Mouse (Mus musculus) hindbrain, embryonic 12.5 days (tissue): Measurements from ENCODE around the gene Ube2e1. TPM values are rescaled to one million over a fixed set of nuclear protein-coding genes. Genes with fewer than 3 reads are reported as not detected.
A peak's percentile ranks its signal among the peaks of the same experiment; 100 is the strongest.
"Not testable (repeated sequence)": the region's sequence is repeated elsewhere in the genome, so short reads cannot be mapped to it uniquely, and the experiment has no call there.

Experiments
- ATAC-seq: fragments of 200-750 bp; cut with Nextera tagmentation; 2 replicates; pipeline ENCODE4 v1.8.0; 2017; ENCODE audit warnings: moderate TSS enrichment; ENCODE audit not compliant: low FRiP score
- H3K27ac ChIP-seq: fragments of 300-500 bp; sonication (generic); 2 replicates; pipeline ENCODE4 v1.5.1; 2016; ENCODE audit warnings: mild to moderate bottlenecking
- H3K27me3 ChIP-seq: fragments of 300-500 bp; sonication (generic); 2 replicates; pipeline ENCODE4 v1.6.1; 2016; ENCODE audit warnings: mild to moderate bottlenecking
- H3K36me3 ChIP-seq: fragments of 300-500 bp; sonication (generic); 2 replicates; pipeline ENCODE4 v1.6.1; 2016; ENCODE audit warnings: mild to moderate bottlenecking
- H3K4me1 ChIP-seq: fragments of 300-500 bp; sonication (generic); 2 replicates; pipeline ENCODE4 v1.6.1; 2016
- H3K4me2 ChIP-seq: fragments of 300-500 bp; sonication (generic); replicated peaks from 2 replicates; pipeline ENCODE4 v1.6.1; 2016; ENCODE audit warnings: mild to moderate bottlenecking
- H3K4me3 ChIP-seq: fragments of 300-500 bp; sonication (generic); 2 replicates; pipeline ENCODE4 v1.5.1; 2016; ENCODE audit warnings: mild to moderate bottlenecking
- H3K9ac ChIP-seq: fragments of 300-500 bp; sonication (generic); 2 replicates; pipeline ENCODE4 v1.6.1; 2016; ENCODE audit warnings: mild to moderate bottlenecking, moderate library complexity
- H3K9me3 ChIP-seq: fragments of 300-500 bp; sonication (generic); replicated peaks from 2 replicates; pipeline ENCODE4 v1.6.1; 2016; ENCODE audit warnings: mild to moderate bottlenecking
- WGBS: fragments of 180-500 bp; shearing (Covaris S2); methylation state at CpG from one replicate; pipeline ENCODE4 v1.1.7; 2016; 5-methylcytosine and 5-hydroxymethylcytosine counted together
- polyA plus RNA-seq: library from polyadenylated mRNA; unstranded; fragments of >200 nt; fragmentation: Nextera tagmentation; extraction: Ambion mirVana; gene quantifications from 2 replicates; pipeline ENCODE4 v1.2.1, GENCODE M21; 2016

Gene Ube2e1
- polyA plus RNA-seq, 1 experiment from 2014 or later: 178 TPM

- Histone ChIP-seq H3K36me3 (peaks cover 24% of the 10 kb centered on the region), H3K4me2 (peak overlapping the region; percentile 55), H3K27ac (no peak overlapping the region), H3K27me3 (no peaks in the 10 kb centered on the region), H3K4me1 (peaks cover 15% of the 10 kb centered on the region), H3K9ac (peak overlapping the region; percentile 70), H3K9me3 (no peaks in the 10 kb centered on the region), H3K4me3 (peak overlapping the region; percentile 89)
- peak; percentile 7; the same call in 1 of the 2 replicates for ATAC-seq
- 10% methylated on average over 6 of the region's 7 CpGs for WGBS
These were observed 60.0 kb downstream of the Ube2e1 start for GRCm38 (mm10) chr14:18271666-18272065.

- H3K9me3 ChIP-seq: no peaks in the 10 kb centered on the region
- H3K4me1 ChIP-seq: peaks cover 15% of the 10 kb centered on the region
- peak within 1 kb of the TSS; percentile 69 for H3K4me2 ChIP-seq
- H3K27ac ChIP-seq: peak within 1 kb of the TSS; percentile 83
- WGBS: under 1% methylated on average over 78 of the region's 78 CpGs
- H3K27me3 ChIP-seq: no peaks in the 10 kb centered on the region
- H3K9ac ChIP-seq: peak within 1 kb of the TSS; percentile 95
- peak within 1 kb of the TSS; percentile 89 for H3K4me3 ChIP-seq
- H3K36me3 ChIP-seq: peaks cover 24% of the 10 kb centered on the region
- peak; percentile 99 for ATAC-seq
These were observed 60.9 kb downstream of the Ube2e1 start, which contains the start of the genes Nkiras1 and Rpl15 for GRCm38 (mm10) chr14:18270529-18271441. TSS of gene Nkiras1 (plus strand) at chr14:18271136. TSS of gene Rpl15 (minus strand) at chr14:18271391.

DNA sequence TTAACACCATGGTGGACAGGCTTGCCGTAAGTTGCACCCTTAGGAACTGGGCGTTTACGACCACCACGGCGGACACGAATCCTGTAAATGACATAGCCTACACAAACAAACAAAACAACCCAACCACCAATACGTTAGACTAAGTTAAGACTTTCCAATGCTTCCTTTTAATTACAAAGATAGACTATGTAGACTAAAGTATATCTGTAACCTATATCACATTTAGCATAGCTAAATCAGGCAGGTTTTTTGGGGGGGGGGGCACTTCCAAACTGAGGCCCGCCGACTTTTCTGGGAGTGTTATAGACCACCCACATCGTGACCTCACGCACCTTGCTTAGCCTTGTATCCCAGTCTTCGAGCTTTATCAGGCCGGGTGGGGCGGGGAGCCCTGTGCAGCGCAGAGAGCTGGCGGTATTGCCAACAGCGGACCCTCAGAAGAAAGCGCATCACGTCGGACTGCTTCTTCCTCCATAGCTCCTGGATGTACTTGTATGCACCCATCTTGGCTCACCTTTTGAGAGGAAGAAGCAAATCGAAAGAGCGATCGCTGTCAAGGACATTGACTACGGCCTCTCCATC is 61.6 kb downstream of the Ube2e1 start:
- H3K27me3 ChIP-seq, H3K9me3 ChIP-seq: not testable (repeated sequence)
- under 1% methylated on average over 24 of the region's 24 CpGs for WGBS
- peak overlapping the region; percentile 83 for H3K27ac ChIP-seq
- peaks cover 15% of the 10 kb centered on the region for H3K4me1 ChIP-seq
- peak overlapping the region; percentile 89 for H3K4me3 ChIP-seq
- peaks cover 21% of the 10 kb centered on the region for H3K36me3 ChIP-seq
- peak; percentile 1 for ATAC-seq
- H3K9ac ChIP-seq: peak overlapping the region; percentile 95
- peak overlapping the region; percentile 69 for H3K4me2 ChIP-seq

- Histone ChIP-seq H3K4me2 (no peak overlapping the region), H3K27ac (no peak overlapping the region), H3K4me1 (peaks cover 4% of the 10 kb centered on the region; the same call in 1 of the 2 replicates), H3K9me3 (0 out of 2 replicates have a peak, but pooled peaks cover 4% of the 10 kb centered on the region), H3K9ac (no peak overlapping the region), H3K4me3 (no peak overlapping the region), H3K27me3 (no peaks in the 10 kb centered on the region), H3K36me3 (peaks cover 31% of the 10 kb centered on the region)
- 67% methylated on average over 4 of the region's 4 CpGs for WGBS
- no peak for ATAC-seq
These were observed 68.2 kb downstream of the Ube2e1 start for GRCm38 (mm10) chr14:18263427-18263826.

GRCm38 (mm10) chr14:18261203-18261602 is 70.5 kb downstream of the Ube2e1 start:
- H3K27ac ChIP-seq: no peak overlapping the region
- no peak overlapping the region for H3K4me3 ChIP-seq

DNA sequence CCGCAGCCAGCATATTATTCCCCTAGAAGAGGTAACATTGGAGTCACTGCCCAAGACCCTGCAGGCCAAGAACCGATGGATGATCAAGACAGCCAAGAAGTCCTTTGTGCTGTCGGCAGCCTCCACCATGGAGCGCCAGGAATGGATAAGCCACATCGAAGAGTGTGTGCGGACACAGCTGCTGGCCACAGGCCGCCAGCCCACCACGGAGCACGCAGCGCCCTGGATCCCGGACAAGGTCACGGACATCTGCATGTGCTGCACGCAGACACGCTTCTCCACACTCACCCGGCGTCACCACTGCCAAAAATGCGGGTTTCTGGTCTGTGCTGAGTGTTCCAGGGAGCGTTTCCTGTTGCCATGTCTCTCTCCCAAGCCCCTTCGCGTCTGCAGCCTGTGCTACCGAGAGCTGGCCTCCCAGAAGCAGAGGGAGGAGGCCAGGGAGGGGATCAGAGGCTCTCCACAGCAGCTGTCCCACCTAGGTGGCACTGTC is 89.0 kb downstream of the Ube2e1 start:
- ATAC-seq: no peak
- H3K4me3 ChIP-seq: no peak overlapping the region
- no peaks in the 10 kb centered on the region for H3K4me1 ChIP-seq
- no peaks in the 10 kb centered on the region; the same call in 1 of the 2 replicates for H3K27me3 ChIP-seq
- H3K36me3 ChIP-seq: no peaks in the 10 kb centered on the region
- no peak overlapping the region for H3K4me2 ChIP-seq
- no peaks in the 10 kb centered on the region for H3K9me3 ChIP-seq
- H3K9ac ChIP-seq: no peak overlapping the region
- H3K27ac ChIP-seq: no peak overlapping the region
- 87% methylated on average over 21 of the region's 21 CpGs for WGBS

More at GRCm38 (mm10) chr14:18261203-18261602, 70.5 kb downstream of the Ube2e1 start:
- no peaks in the 10 kb centered on the region for H3K27me3 ChIP-seq
- H3K9ac ChIP-seq: no peak overlapping the region
- ATAC-seq: no peak
- H3K4me1 ChIP-seq: no peaks in the 10 kb centered on the region
- H3K36me3 ChIP-seq: peaks cover 14% of the 10 kb centered on the region; the same call in 1 of the 2 replicates
- H3K9me3 ChIP-seq: 0 out of 2 replicates have a peak, but pooled peaks cover 4% of the 10 kb centered on the region
- WGBS: 81% methylated on average over 3 of the region's 3 CpGs
- H3K4me2 ChIP-seq: no peak overlapping the region

DNA sequence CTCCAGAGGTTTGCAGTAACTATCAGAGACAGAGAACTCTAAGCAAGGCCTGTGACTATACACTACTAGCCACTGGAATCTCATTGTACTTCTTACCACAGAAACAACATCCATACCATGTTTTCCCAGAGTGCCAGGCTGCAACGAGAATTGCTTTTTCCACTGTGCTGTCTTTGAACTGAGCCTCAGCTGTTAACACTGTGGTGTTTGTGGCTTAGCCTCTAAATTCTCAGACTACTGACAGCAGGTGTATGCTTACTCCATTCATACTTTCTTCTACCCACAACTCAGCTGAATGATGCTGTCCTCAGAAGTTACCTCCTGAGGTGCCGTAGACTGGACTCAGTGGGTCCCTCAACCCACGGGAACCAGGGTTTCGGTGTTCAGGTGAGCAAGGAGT is 89.9 kb downstream of the Ube2e1 start:
- ATAC-seq: no peak
- WGBS: 90% methylated on average over 4 of the region's 4 CpGs

GRCm38 (mm10) chr14:18240132-18240531 is 91.5 kb downstream of the Ube2e1 start:
- 70% methylated on average over 7 of the region's 7 CpGs for WGBS

More for the DNA sequence above, 89.9 kb downstream of the Ube2e1 start:
- no peaks in the 10 kb centered on the region for H3K4me1 ChIP-seq
- H3K36me3 ChIP-seq: no peaks in the 10 kb centered on the region
- no peak overlapping the region for H3K4me3 ChIP-seq
- H3K27me3 ChIP-seq: no peaks in the 10 kb centered on the region; the same call in 1 of the 2 replicates
- H3K9me3 ChIP-seq: no peaks in the 10 kb centered on the region
- no peak overlapping the region for H3K4me2 ChIP-seq
- no peak overlapping the region for H3K27ac ChIP-seq
- no peak overlapping the region for H3K9ac ChIP-seq

GRCm38 (mm10) chr14:18238750-18239731 is 92.6 kb downstream of the Ube2e1 start, which contains the start of gene Nr1d2:
TSS of gene Nr1d2 (minus strand) at chr14:18239127.
- Histone ChIP-seq H3K4me1 (no peaks in the 10 kb centered on the region), H3K4me3 (peak within 1 kb of the TSS; percentile 84), H3K27me3 (no peaks in the 10 kb centered on the region; the same call in 1 of the 2 replicates), H3K9me3 (no peaks in the 10 kb centered on the region), H3K27ac (peak within 1 kb of the TSS; percentile 75), H3K36me3 (no peaks in the 10 kb centered on the region), H3K9ac (peak within 1 kb of the TSS; percentile 59), H3K4me2 (peak within 1 kb of the TSS; percentile 81)
- ATAC-seq: peak; percentile 93
- 2% methylated on average over 61 of the region's 66 CpGs for WGBS

More at GRCm38 (mm10) chr14:18240132-18240531, 91.5 kb downstream of the Ube2e1 start:
- Histone ChIP-seq H3K36me3 (no peaks in the 10 kb centered on the region), H3K9me3 (no peaks in the 10 kb centered on the region), H3K4me1 (no peaks in the 10 kb centered on the region), H3K27ac (no peak overlapping the region), H3K4me3 (no peak overlapping the region), H3K27me3 (no peaks in the 10 kb centered on the region; the same call in 1 of the 2 replicates), H3K4me2 (no peak overlapping the region), H3K9ac (no peak overlapping the region)
- no peak for ATAC-seq

- peak overlapping the region; percentile 81 for H3K4me2 ChIP-seq
- no peaks in the 10 kb centered on the region; the same call in 1 of the 2 replicates for H3K27me3 ChIP-seq
- peak; percentile 94 for ATAC-seq
- peak overlapping the region; percentile 84 for H3K4me3 ChIP-seq
- H3K9me3 ChIP-seq: no peaks in the 10 kb centered on the region
- H3K27ac ChIP-seq: peak overlapping the region; percentile 75
- WGBS: 0% methylated on average over 58 of the region's 71 CpGs
- H3K4me1 ChIP-seq: no peaks in the 10 kb centered on the region
- no peaks in the 10 kb centered on the region for H3K36me3 ChIP-seq
- H3K9ac ChIP-seq: peak overlapping the region; percentile 59
These were observed 93.4 kb downstream of the Ube2e1 start for GRCm38 (mm10) chr14:18238131-18238749.

DNA sequence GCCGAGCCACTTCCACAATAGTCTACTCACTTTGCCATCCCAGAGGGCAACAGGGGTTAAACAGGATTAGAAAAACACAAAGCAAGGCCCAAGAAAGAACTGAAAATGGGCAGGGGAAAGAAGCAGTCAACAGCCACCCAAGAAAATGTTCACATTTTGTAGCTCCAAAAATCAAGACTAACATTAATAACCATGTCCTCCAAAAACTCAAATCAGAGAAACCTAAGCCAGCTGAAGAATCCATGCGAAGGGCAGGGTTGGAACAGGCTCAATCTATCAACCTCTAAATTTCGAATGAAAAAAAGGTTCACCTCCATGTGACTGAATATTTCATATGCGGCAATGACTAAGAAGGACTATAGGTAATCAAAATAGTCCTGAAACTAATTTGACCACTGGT is 94.3 kb downstream of the Ube2e1 start:
- 58% methylated on average over 4 of the region's 4 CpGs for WGBS
- Histone ChIP-seq H3K9ac (no peak overlapping the region), H3K4me3 (peak overlapping the region; percentile 84; the same call in 1 of the 2 replicates), H3K36me3 (no peaks in the 10 kb centered on the region), H3K27me3 (no peaks in the 10 kb centered on the region; the same call in 1 of the 2 replicates), H3K27ac (no peak overlapping the region), H3K9me3 (no peaks in the 10 kb centered on the region), H3K4me1 (no peaks in the 10 kb centered on the region), H3K4me2 (peak overlapping the region; percentile 81; the same call in 1 of the 2 replicates)
- no peak for ATAC-seq
